Mouse (Mus musculus): ENCODE measurements around the gene Sec24b. TPM values are rescaled to one million over a fixed set of nuclear protein-coding genes. Genes with fewer than 3 reads are reported as not detected.

Sec24b gene
- polyA plus RNA-seq, 1 experiment from 2014 or later: 42.1 TPM

GRCm38 (mm10) chr3:129937848-129938247 lies 123.5 kb downstream of the Sec24b start:
- WGBS: 37% methylated on average over 3 of the region's 3 CpGs
- no peaks in the 10 kb centered on the region for H3K4me1 ChIP-seq (replicated peaks; ENCODE audit: control insufficient read depth, insufficient read depth, low read length)
- no peak overlapping the region for H3K27ac ChIP-seq (ENCODE audit: low read depth)
- no peaks in the 10 kb centered on the region for H3K36me3 ChIP-seq (ENCODE audit: control insufficient read depth, insufficient read depth, low read length)
- no peak overlapping the region for H3K4me3 ChIP-seq (ENCODE audit: low read depth, low read length)
- ATAC-seq (replicated peaks; ENCODE audit: low FRiP score, low TSS enrichment, low read depth) (no peak), DNase-seq (ENCODE audit: low spot score) (no peak)
- no peak overlapping the region for H3K9ac ChIP-seq (ENCODE audit: low read length)
- H3K4me2 ChIP-seq (ENCODE audit: low read length): no peak overlapping the region
- H3K27me3 ChIP-seq (replicated peaks; ENCODE audit: control insufficient read depth, insufficient read depth, low read length): no peaks in the 10 kb centered on the region
- H3K9me3 ChIP-seq (ENCODE audit: control insufficient read depth, low read length): no peaks in the 10 kb centered on the region

GRCm38 (mm10) chr3:129936561-129936960 lies 124.8 kb downstream of the Sec24b start:
- WGBS: 43% methylated on average over 9 of the region's 9 CpGs
- H3K9ac ChIP-seq (ENCODE audit: low read length): no peak overlapping the region
- no peak overlapping the region for H3K4me3 ChIP-seq (ENCODE audit: low read depth, low read length)
- H3K4me2 ChIP-seq (ENCODE audit: low read length): no peak overlapping the region
- DNase-seq (ENCODE audit: low spot score) (no peak), ATAC-seq (replicated peaks; ENCODE audit: low FRiP score, low TSS enrichment, low read depth) (no peak)
- no peaks in the 10 kb centered on the region for H3K36me3 ChIP-seq (ENCODE audit: control insufficient read depth, insufficient read depth, low read length)
- no peak overlapping the region for H3K27ac ChIP-seq (ENCODE audit: low read depth)
- no peaks in the 10 kb centered on the region for H3K4me1 ChIP-seq (replicated peaks; ENCODE audit: control insufficient read depth, insufficient read depth, low read length)
- H3K27me3 ChIP-seq (replicated peaks; ENCODE audit: control insufficient read depth, insufficient read depth, low read length): no peaks in the 10 kb centered on the region
- no peaks in the 10 kb centered on the region for H3K9me3 ChIP-seq (ENCODE audit: control insufficient read depth, low read length)

Other genes starting within 250 kb of the Sec24b start
- 0.08 TPM in 1 of 2 replicates, not detected in the other for gene Rrh, start 239.0 kb downstream of the Sec24b start, polyA plus RNA-seq (2014; fragmentation: Nextera tagmentation; extraction: Ambion mirVana)
- gene Gar1, start 230.2 kb downstream of the Sec24b start, polyA plus RNA-seq (2014; fragmentation: Nextera tagmentation; extraction: Ambion mirVana): 45.0 TPM in 2 replicates
- 30.0 and 34.5 TPM in 2 replicates for gene Cfi, start 225.7 kb downstream of the Sec24b start, polyA plus RNA-seq (2014; fragmentation: Nextera tagmentation; extraction: Ambion mirVana)
- 62.4 and 67.0 TPM in 2 replicates for gene Pla2g12a, start 182.9 kb downstream of the Sec24b start, polyA plus RNA-seq (2014; fragmentation: Nextera tagmentation; extraction: Ambion mirVana)
- gene Casp6, start 160.1 kb downstream of the Sec24b start, polyA plus RNA-seq (2014; fragmentation: Nextera tagmentation; extraction: Ambion mirVana): 114 and 122 TPM in 2 replicates
- 1.7 and 2.7 TPM in 2 replicates for gene Mcub, start 91.3 kb downstream of the Sec24b start, polyA plus RNA-seq (2014; fragmentation: Nextera tagmentation; extraction: Ambion mirVana)
- gene Col25a1, start 69.9 kb upstream of the Sec24b start, polyA plus RNA-seq (2014; fragmentation: Nextera tagmentation; extraction: Ambion mirVana): 4.7 and 5.4 TPM in 2 replicates

Data from intestine, embryonic 14.5 days (tissue).